Mouse (Mus musculus): ENCODE measurements around the gene Atxn7l2. TPM values are rescaled to one million over a fixed set of nuclear protein-coding genes. Genes with fewer than 3 reads are reported as not detected.

Gene Atxn7l2
- polyA plus RNA-seq, 1 experiment from 2014 or later = 18.1 TPM

- no peak overlapping the region for H3K27ac ChIP-seq (ENCODE audit: low read depth)
- no peak for TF ChIP-seq CTCF (IDR thresholded peaks at IDR 0.05; ENCODE audit: low read depth)
- no peak for ATAC-seq (ENCODE audit: insufficient read depth)
- H3K27me3 ChIP-seq (ENCODE audit: insufficient read depth, low read length) = no peaks in the 10 kb centered on the region
- H3K4me2 ChIP-seq = no peak overlapping the region
- no peak overlapping the region for H3K9ac ChIP-seq
- H3K4me1 ChIP-seq (ENCODE audit: insufficient read depth) = peaks cover under 1% of the 10 kb centered on the region; the same call in 1 of the 2 replicates
- no peak for DNase-seq
- whole genome bisulfite sequencing = 65% methylated on average over 5 of the region's 5 CpGs
- H3K36me3 ChIP-seq (ENCODE audit: insufficient read depth) = no peaks in the 10 kb centered on the region
- no peak overlapping the region for H3K4me3 ChIP-seq (ENCODE audit: low read depth, low read length)
- H3K9me3 ChIP-seq (ENCODE audit: low read depth, low read length) = no peaks in the 10 kb centered on the region
Observed at GRCm38 (mm10) chr3:108164091-108164490, 46.6 kb downstream of the Atxn7l2 start.

- H3K9me3 ChIP-seq (ENCODE audit: low read depth, low read length) = no peaks in the 10 kb centered on the region
- H3K27me3 ChIP-seq (ENCODE audit: insufficient read depth, low read length) = no peaks in the 10 kb centered on the region
- H3K4me1 ChIP-seq (ENCODE audit: insufficient read depth) = no peaks in the 10 kb centered on the region
- 64% methylated on average over 9 of the region's 9 CpGs for WGBS
- TF ChIP-seq CTCF (IDR thresholded peaks at IDR 0.05; ENCODE audit: low read depth) = no peak
- no peak overlapping the region for H3K4me3 ChIP-seq (ENCODE audit: low read depth, low read length)
- ATAC-seq (ENCODE audit: insufficient read depth) (no peak), DNase-seq (no peak)
- no peak overlapping the region for H3K4me2 ChIP-seq
- H3K36me3 ChIP-seq (ENCODE audit: insufficient read depth) = no peaks in the 10 kb centered on the region
- H3K27ac ChIP-seq (ENCODE audit: low read depth) = no peak overlapping the region
- H3K9ac ChIP-seq = no peak overlapping the region
Observed at GRCm38 (mm10) chr3:108158383-108159037, 52.2 kb downstream of the Atxn7l2 start.

GRCm38 (mm10) chr3:108154656-108155055 is 56.1 kb downstream of the Atxn7l2 start, which contains the start of gene Gpr61:
Gene Gpr61 (minus strand): TSS chr3:108154882.
- H3K9ac ChIP-seq = peak within 1 kb of the TSS; percentile 16; the same call in 1 of the 2 replicates
- ATAC-seq (ENCODE audit: insufficient read depth) (no peak), DNase-seq (no peak)

GRCm38 (mm10) chr3:108152290-108152689 is 58.4 kb downstream of the Atxn7l2 start:
- no peak overlapping the region for H3K4me3 ChIP-seq (ENCODE audit: low read depth, low read length)
- WGBS = 88% methylated on average over 3 of the region's 3 CpGs
- no peaks in the 10 kb centered on the region for H3K27me3 ChIP-seq (ENCODE audit: insufficient read depth, low read length)
- H3K4me2 ChIP-seq = no peak overlapping the region
- no peaks in the 10 kb centered on the region for H3K9me3 ChIP-seq (ENCODE audit: low read depth, low read length)
- no peak for TF ChIP-seq CTCF (IDR thresholded peaks at IDR 0.05; ENCODE audit: low read depth)
- no peak for DNase-seq
- H3K9ac ChIP-seq = no peak overlapping the region
- H3K27ac ChIP-seq (ENCODE audit: low read depth) = no peak overlapping the region
- H3K36me3 ChIP-seq (ENCODE audit: insufficient read depth) = no peaks in the 10 kb centered on the region
- no peaks in the 10 kb centered on the region for H3K4me1 ChIP-seq (ENCODE audit: insufficient read depth)
- ATAC-seq (ENCODE audit: insufficient read depth) = no peak

More at GRCm38 (mm10) chr3:108154656-108155055, 56.1 kb downstream of the Atxn7l2 start, which contains the start of gene Gpr61:
- 31% methylated on average over 4 of the region's 4 CpGs for whole genome bisulfite sequencing
- TF ChIP-seq CTCF (IDR thresholded peaks at IDR 0.05; ENCODE audit: low read depth) = no peak
- H3K4me3 ChIP-seq (ENCODE audit: low read depth, low read length) = no peak within 1 kb of the TSS
- no peak within 1 kb of the TSS for H3K27ac ChIP-seq (ENCODE audit: low read depth)
- H3K36me3 ChIP-seq (ENCODE audit: insufficient read depth) = no peaks in the 10 kb centered on the region
- no peak within 1 kb of the TSS for H3K4me2 ChIP-seq
- no peaks in the 10 kb centered on the region for H3K9me3 ChIP-seq (ENCODE audit: low read depth, low read length)
- no peaks in the 10 kb centered on the region for H3K27me3 ChIP-seq (ENCODE audit: insufficient read depth, low read length)
- no peaks in the 10 kb centered on the region for H3K4me1 ChIP-seq (ENCODE audit: insufficient read depth)

Other genes starting within 250 kb of the Atxn7l2 start
- 0.18 and 0.31 TPM in 2 replicates for gene Gstm3, start 241.7 kb downstream of the Atxn7l2 start, polyA plus RNA-seq (2014; fragmentation: Nextera tagmentation; extraction: Ambion mirVana)
- gene Gstm2, start 224.5 kb downstream of the Atxn7l2 start, polyA plus RNA-seq (2014; fragmentation: Nextera tagmentation; extraction: Ambion mirVana) = 103 and 116 TPM in 2 replicates
- 38.1 and 42.5 TPM in 2 replicates for gene Gstm1, start 193.0 kb downstream of the Atxn7l2 start, polyA plus RNA-seq (2014; fragmentation: Nextera tagmentation; extraction: Ambion mirVana)
- 16.0 and 16.8 TPM in 2 replicates for gene Gstm4, start 166.0 kb downstream of the Atxn7l2 start, polyA plus RNA-seq (2014; fragmentation: Nextera tagmentation; extraction: Ambion mirVana)
- gene Ampd2, start 124.3 kb downstream of the Atxn7l2 start, polyA plus RNA-seq (2014; fragmentation: Nextera tagmentation; extraction: Ambion mirVana) = 31.4 and 37.4 TPM in 2 replicates
- 0.50 and 0.97 TPM in 2 replicates for gene Gnat2, start 118.1 kb downstream of the Atxn7l2 start, polyA plus RNA-seq (2014; fragmentation: Nextera tagmentation; extraction: Ambion mirVana)
- 172 and 178 TPM in 2 replicates for gene Gnai3, start 64.8 kb downstream of the Atxn7l2 start, polyA plus RNA-seq (2014; fragmentation: Nextera tagmentation; extraction: Ambion mirVana)
- gene Gpr61, start 56.1 kb downstream of the Atxn7l2 start, polyA plus RNA-seq (2014; fragmentation: Nextera tagmentation; extraction: Ambion mirVana) = 0.11 TPM in 1 of 2 replicates, not detected in the other
- gene Amigo1, start 24.6 kb downstream of the Atxn7l2 start, polyA plus RNA-seq (2014; fragmentation: Nextera tagmentation; extraction: Ambion mirVana) = 2.1 TPM in 2 replicates
- gene Cyb561d1, start 9.7 kb downstream of the Atxn7l2 start, polyA plus RNA-seq (2014; fragmentation: Nextera tagmentation; extraction: Ambion mirVana) = 2.0 TPM in 2 replicates
- gene Sypl2, start 15.7 kb upstream of the Atxn7l2 start, polyA plus RNA-seq (2014; fragmentation: Nextera tagmentation; extraction: Ambion mirVana) = 0.54 and 0.96 TPM in 2 replicates
- 320 and 323 TPM in 2 replicates for gene Psma5, start 46.0 kb upstream of the Atxn7l2 start, polyA plus RNA-seq (2014; fragmentation: Nextera tagmentation; extraction: Ambion mirVana)
- gene Sort1, start 73.1 kb upstream of the Atxn7l2 start, polyA plus RNA-seq (2014; fragmentation: Nextera tagmentation; extraction: Ambion mirVana) = 32.7 and 33.2 TPM in 2 replicates
- gene Mybphl, start 154.0 kb upstream of the Atxn7l2 start, polyA plus RNA-seq (2014; fragmentation: Nextera tagmentation; extraction: Ambion mirVana) = 0.75 and 4.7 TPM in 2 replicates
- gene Psrc1, start 172.9 kb upstream of the Atxn7l2 start, polyA plus RNA-seq (2014; fragmentation: Nextera tagmentation; extraction: Ambion mirVana) = 76.5 and 79.7 TPM in 2 replicates
- 8.3 and 9.4 TPM in 2 replicates for gene Celsr2, start 204.6 kb upstream of the Atxn7l2 start, polyA plus RNA-seq (2014; fragmentation: Nextera tagmentation; extraction: Ambion mirVana)
- 118 and 119 TPM in 2 replicates for gene Sars, start 234.3 kb upstream of the Atxn7l2 start, polyA plus RNA-seq (2014; fragmentation: Nextera tagmentation; extraction: Ambion mirVana)